Mouse (Mus musculus): ENCODE results near the gene Megf11.

Gene Megf11

DNA sequence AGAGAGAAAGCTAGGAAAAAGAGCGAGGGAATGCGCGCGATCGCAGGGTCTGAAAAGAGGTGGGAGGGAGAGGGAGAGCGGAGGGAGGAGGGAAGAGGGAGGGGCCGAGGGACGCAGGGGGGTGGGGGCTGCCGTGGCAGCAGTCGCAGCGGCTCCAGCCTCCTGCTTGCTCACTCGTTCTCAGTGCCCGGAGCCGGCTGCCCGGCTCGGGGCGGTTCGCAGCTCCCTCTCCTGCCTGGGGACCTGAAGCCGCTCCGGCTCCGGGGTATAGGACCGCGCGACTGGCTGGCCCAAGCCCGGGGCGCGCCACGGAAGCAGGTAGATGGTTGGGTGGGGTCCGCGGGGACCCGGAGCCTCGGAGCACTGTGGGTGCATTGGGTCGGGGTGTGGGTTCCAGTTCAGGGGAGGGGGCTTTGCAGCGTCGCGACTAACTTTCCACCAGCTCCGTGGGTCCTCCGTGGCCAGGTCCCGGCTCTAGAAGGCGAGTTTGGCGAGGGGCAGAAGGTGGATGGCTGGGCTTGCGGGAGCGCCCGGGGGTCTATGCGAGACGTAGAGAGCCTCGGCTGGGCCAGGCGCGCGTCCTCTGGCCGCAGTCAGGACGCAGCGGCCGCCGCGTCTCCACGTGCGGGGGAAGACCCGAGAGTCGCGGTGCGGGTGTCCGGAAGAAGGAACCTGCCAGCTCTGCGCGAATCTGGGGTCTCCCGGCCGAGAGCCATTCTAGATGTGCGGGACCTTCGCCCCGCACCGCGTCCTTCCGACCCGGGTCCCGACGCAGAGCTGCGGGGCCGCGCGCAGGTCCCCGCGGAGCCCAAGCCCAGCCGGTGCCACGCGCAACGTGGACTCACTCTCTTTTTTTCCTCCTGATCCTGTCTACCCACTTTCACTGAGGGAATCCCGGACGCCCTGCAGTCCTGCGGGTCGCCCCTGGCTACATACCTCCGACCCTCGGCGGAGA lies at the start of gene Megf11:
Megf11 (plus strand) TSS at position 116 of the 955 bp plus-strand sequence.
- peak; percentile 84 for DNase-seq (ENCODE audit: low read depth, low spot score)

- peak; percentile 55 for DNase-seq (ENCODE audit: low read depth, low spot score)
Observed at GRCm38 (mm10) chr9:64335825-64336224, 49.6 kb upstream of the Megf11 start.

DNA sequence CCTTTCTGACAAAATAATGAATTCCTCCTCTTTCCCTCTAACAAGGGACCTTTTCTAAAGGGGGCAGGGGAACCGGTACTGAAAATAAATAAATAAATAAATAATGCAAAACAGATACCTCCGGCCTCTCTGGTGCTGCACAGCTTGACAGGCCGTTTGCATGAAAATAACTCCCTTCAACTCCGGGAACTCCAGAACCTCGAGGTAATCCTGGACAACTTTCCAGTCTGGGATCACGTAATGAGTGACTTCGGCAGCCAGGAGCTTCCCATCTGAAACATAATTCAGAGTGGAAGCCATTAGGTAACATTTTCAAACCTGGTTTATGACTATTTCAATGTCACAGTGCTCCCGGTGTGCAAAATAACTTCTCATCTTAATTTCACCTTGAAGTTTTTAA lies 46.1 kb upstream of the Megf11 start:
- DNase-seq (ENCODE audit: low read depth, low spot score) = peak; percentile 60

DNA sequence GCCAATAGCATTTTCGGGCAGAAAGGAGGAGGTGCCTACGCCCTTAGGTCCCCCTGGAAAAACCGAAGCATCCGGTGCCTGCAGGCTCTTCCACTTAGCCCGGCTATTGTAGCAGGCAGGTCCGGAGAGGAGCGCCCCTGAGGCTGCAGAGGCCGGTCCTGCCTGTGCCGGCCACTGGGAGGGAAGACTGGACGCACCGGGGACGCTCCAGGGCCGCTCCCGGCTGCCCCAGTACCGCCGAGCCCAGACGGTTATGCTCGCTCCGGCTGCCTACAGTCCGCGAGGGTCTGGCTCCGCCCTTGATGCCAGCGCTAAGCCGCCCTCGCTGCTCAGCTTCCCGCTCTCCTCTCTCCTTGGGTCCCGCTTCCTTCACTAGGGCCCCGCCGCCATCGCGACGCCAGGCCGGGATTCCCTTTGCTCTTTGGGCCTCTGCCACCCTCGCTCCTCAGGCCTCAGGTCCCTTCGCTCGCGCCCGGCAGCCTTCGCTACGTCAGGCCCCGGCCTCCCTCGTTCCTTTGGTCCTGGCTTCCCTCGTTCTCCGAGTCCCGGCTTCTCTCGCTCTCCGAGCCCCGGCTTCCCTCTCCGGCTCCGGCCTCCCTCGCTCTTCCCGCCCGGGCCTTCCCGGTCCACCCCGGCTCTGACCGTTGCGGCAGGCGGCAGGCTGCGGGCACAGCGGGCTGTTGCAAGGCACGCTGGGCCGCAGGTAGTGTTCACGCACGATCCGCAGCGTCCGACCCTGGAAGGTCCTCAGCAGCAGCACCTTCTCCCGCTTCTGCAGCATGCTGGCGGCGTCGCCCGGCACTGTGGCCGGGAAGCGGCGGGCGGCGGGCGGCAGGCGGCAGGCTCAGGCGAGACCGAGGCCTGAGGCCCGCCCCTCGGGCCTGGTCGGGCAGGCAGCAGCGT lies 44.8 kb upstream of the Megf11 start:
- DNase-seq (ENCODE audit: low read depth, low spot score) = peak; percentile 83

GRCm38 (mm10) chr9:64341254-64341566 lies 44.2 kb upstream of the Megf11 start, which contains the start of gene Dis3l:
TSS of gene Dis3l (minus strand) at chr9:64341288.
- DNase-seq (ENCODE audit: low read depth, low spot score) = no peak

- no peak for DNase-seq (ENCODE audit: low read depth, low spot score)
Observed at GRCm38 (mm10) chr9:64341671-64342070, 43.8 kb upstream of the Megf11 start.

- DNase-seq (ENCODE audit: low read depth, low spot score) = peak; percentile 16
Observed at GRCm38 (mm10) chr9:64343656-64344055, 41.8 kb upstream of the Megf11 start.

- DNase-seq (ENCODE audit: low read depth, low spot score) = no peak
Observed at GRCm38 (mm10) chr9:64345931-64346330, 39.5 kb upstream of the Megf11 start.

- DNase-seq (ENCODE audit: low read depth, low spot score) = peak; percentile 40
Observed at GRCm38 (mm10) chr9:64347377-64347776, 38.0 kb upstream of the Megf11 start.

- DNase-seq (ENCODE audit: low read depth, low spot score) = peak; percentile 26
Observed at GRCm38 (mm10) chr9:64349490-64349889, 35.9 kb upstream of the Megf11 start.

GRCm38 (mm10) chr9:64351191-64351590 lies 34.2 kb upstream of the Megf11 start:
- DNase-seq (ENCODE audit: low read depth, low spot score) = peak; percentile 66

DNA sequence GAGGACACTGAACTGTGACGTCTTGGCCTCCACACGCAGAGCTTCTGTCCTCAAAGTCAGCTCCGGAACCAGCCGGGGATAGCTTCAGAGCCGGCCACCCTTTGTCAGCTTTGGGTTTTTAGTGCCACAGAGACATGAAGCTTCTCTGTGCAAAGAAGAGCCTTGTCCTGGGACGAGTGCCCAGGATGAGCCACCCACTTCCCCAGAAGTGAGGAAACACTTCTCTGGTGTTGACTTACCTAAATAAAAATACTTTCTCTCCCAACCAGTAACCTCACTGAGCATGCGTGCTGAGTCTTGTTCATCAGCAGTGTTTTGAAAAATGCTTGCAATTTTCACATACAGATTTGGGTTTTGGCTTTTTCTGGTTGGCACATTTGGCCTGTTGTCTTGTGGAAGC lies 29.8 kb upstream of the Megf11 start:
- DNase-seq (ENCODE audit: low read depth, low spot score) = no peak

DNA sequence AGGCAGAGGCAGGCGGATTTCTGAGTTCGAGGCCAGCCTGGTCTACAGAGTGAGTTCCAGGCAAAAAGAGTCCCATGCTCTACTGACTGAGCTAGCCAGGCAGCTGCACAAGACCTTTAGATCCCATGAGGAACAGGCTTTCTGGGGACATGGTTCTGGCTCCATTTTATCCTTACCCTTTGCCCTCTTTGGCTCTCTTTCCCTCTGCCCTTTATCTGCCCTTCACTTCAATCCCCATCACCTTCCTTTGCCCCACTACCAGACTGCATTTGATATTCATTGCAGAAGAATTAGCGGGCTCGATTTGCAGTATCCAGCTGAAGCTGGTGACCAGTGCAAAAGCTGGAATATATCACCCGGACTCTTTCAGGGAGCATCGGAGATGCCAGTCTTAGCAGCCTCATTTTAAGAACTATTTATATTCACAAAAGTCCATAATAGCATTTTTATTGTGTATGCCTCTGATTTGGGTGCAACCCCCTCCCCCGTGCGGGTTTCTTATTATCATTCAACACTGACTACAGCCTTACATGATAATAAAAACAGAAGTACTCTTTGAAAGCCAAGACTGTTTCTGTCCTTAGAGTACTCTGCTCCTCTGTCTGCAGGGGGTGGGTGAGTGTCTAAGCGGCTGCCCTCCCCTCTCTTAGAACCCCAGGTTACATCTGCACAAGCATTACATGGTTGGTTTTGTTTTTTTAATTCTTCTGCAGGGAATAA lies 24.0 kb upstream of the Megf11 start:
- peak; percentile 73 for DNase-seq (ENCODE audit: low read depth, low spot score)

DNA sequence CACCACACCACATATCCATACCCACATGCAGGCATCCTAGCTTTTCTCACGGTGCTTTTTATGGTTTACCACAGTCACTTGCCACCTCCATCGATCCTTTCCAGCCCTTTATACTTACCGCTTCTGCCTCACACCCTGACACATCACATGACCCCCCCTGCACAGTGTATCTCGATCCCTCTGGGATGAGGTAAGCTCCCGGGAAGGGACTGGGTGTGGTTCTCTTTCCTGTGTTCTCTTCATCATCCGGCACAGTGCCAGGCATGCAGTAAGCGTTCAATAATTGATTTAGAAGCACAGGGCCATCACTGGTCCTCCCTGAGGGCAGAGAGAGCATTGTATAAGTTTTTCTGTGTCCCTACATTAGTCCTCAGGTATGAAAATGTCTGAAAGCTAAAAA lies 15.6 kb upstream of the Megf11 start:
- peak; percentile 56 for DNase-seq (ENCODE audit: low read depth, low spot score)

DNA sequence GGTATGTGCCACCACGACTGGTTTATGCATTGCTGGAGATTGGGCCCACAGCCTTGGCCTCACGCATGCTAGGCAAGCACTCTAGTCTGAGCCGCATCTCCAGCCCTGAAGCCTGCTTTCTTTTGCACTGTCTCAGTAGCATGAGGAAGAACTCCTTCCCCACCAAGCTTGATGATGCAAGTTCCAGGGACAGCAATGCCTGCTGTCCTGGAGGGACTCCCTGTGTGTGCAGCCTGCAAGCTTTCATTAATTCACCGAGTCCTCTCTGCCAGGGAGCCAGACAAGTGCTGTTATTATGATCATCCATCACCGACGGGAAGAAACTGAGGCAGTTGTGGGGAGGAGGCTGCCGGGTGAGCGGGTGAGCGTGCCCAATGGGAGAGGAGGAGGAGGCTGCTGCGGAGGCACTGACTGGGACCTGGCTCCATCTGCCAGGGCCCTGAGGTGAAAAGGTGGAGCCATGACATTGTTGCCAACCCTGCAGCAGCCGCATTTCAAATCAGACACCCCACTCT lies 14.1 kb upstream of the Megf11 start:
- no peak for DNase-seq (ENCODE audit: low read depth, low spot score)

DNA sequence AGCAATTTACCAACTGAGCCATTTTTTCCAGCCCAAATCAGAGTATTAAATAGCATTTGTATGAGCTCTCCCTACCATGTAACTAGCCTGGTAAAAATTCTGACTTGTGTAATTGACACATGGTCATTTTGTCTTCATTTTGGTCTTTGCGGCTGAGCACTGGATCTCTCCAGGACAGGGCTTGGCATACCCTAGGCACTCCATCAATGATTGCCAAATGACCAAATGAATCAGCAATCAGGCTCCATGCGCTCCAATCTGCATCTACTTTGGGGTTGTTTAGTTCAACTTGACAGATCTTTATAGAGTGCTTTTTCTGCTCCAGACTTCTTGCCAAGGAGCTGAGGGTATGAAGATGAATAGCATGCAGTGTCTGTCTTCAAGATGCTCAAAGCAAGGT lies 9.0 kb upstream of the Megf11 start:
- no peak for DNase-seq (ENCODE audit: low read depth, low spot score)

- DNase-seq (ENCODE audit: low read depth, low spot score) = peak; percentile 48
Observed at GRCm38 (mm10) chr9:64383021-64383788, 2.2 kb upstream of the Megf11 start.

DNA sequence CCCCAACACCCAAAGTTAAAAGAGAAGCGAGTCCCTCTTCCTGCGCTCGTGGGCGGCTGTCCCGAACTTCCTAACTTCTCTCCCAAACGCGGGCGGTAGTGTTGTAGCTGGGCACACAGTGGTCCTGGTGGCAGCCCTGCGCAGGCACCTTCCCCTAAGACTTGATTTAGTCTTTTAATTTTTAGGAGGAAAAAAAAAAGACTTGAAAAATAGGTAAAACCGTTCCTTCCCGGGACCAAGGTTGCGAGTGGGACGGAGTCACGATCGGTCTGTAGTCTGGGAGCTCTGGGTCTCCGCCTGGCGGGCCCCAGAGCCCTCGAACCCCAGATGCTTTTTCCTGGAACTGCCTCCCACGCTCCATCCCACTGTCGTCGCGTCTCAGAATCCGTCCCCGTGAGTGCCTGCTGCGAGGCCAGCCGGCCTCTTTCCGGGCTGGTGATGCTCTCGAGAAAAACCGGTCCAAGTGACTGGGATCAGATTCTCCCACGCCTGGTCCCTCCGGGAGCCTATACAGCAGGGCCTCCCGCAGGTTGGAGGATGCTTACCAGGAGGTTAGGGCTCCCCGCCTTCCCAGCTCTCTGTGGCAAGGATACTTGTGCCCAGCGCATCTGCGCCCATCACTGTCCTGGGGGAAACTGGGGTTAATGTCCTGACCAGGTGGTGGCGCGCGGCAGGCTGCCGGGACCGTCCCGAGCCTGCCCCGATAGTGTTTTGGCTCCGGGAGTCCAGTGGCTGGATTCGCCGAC lies 1.2 kb downstream of the Megf11 start:
- peak; percentile 45 for DNase-seq (ENCODE audit: low read depth, low spot score)

GRCm38 (mm10) chr9:64389576-64390292 lies 4.3 kb downstream of the Megf11 start:
- DNase-seq (ENCODE audit: low read depth, low spot score) = peak; percentile 60
